Mouse (Mus musculus) cerebellum, adult 11-12 months (tissue): ENCODE data around the gene Exog.

Experiments
- DNase-seq: peaks from one replicate; pipeline ENCODE4 v3.0.0; 2022

The Exog gene

DNA sequence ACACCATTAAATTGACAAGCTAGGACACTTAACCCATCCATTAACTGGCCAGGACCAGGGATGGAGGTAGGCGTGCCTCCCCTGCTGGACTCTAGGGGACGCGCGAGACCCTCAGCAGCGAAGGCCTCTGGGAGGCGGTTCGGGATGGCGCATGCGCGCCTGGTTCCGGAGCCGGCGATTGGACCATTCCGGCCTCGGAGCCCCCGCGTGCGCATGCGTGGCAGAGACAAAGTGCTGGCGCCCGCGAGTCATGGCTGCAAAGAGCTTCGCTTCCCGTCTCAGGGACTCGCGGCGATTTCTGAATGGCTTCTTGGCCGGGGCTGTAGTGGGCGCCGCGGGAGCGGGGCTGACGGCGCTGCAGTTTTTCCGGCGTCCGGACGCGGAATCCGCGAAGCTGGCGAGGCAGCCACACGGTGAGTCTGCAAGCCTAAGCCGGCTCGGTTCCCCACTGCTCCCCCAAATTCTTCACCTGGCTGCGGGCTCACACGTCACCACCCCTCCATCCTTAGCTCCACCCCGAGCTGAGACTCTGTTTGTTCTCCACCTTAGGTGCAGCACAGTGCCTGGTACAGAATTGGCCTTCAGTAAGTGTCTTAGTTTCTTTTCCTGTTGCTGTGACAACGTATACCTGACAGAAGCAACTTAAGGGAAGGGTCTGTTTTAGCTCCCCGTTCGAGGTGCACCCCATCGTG, at the start of gene Exog:
Exog (plus strand) TSS at position 206 of the 692 bp plus-strand sequence.
- peak; percentile 98 for DNase-seq

DNA sequence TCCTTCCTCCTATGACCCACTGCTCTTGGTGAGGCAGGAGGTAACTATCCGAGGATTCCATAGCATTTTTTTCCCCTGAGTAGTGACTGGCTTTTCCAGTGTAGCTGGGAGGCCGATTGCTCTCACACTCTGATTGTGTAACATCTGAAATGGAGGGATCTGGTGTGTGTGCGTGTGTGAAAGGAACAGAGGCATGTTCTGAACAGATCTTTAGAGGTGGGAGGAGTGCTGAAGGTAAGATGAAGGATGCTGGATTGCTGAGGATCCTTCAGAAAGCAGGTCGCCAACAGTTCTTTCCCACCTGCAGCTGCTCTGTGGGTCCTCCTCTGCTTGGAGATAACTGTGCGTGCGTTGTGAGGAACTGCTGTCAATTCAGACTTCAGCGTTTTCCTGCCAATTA, 43.4 kb upstream of the Exog start:
- DNase-seq, result no peak

DNA sequence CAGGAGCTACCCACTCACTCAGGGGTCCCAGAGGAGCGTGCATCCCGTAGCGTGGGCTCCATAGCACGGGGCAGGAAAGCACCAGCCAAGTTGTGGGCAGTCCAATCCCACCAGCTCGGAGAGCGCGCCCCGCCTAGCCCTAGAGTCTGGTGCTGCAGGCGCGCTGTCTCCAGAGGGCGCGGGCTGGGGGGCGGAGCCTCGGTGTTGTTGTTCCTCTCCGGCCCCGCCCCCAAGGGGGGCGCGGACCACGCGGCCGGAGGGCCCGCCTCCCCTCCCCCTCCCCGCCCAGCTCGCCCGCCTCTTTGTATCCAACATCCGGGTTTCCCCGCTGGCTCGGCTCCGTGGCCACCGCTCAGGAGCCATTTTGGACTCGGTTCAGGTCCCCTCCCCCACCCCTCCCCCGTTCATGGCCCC, 42.9 kb upstream of the Exog start, which contains the start of gene Acvr2b:
Acvr2b (plus strand) TSS at position 318 of the 414 bp plus-strand sequence.
- DNase-seq, result peak; percentile 93

DNA sequence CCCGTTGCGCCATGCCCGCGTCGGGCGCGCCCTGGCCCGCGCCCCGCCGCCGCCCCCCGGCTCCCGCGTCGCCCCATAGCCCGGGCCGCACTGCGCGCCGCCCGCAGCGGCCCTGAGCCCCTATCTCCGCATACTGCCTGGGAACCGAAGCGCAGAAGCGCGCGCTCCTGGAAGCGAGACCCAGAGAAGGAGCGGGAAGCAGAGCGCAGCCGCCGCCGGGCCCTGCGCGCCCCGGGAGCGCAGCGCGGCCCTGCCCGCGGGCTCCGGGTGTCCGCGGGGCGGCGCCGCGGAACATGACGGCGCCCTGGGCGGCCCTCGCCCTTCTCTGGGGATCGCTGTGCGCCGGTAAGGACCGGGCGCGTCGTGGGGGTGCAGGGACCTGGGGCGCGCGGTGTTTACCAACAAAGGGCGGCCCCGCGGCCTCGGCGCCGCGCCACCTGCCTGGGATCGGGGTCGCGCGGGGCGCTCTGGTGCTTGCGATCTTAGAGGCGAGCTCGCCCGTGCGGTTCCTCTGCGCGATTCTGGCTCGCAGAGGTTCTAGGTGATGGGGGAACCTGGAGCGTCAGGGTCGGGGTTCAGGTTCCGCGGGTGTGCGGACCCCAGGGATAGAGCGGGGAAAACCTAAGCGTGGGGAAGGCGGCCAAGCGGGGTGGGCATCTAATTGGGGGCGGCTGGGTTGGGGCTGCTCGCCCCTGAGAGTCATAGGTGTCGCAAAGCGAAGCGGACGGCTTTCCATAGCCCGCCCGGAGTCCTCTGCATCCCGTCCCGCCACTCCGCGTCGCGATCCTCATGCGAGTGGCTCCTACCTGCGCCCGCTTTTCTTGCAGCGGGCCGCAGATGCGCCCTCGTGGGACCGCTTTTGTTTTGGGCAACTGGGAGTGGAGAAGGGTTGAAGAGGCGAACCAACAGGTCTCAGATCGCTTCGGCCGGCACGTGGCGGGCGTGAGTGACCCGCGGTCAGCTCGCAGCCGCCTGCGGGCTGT, 42.2 kb upstream of the Exog start:
- DNase-seq, result peak; percentile 66

DNA sequence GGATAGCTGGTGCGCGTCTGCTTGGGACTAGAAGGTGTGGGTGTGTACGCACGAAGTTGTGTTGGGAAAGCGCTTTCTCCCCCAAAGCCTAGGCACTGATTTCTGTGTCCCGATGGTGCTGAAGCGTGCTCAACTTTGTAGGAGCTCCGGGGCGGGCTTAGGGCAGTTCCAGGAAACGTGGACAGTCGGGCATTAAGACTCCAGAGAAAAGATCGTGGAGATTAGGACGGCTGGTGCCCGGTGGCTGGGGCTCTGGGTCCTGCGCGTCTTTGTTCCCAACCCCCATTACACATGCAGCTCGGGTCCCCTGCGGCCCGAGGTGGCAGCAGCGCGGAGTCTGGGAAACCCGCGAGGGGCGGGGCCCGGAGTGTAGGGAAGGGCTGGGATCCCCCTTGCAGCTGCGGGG, 41.5 kb upstream of the Exog start:
- DNase-seq, result peak; percentile 46

DNA sequence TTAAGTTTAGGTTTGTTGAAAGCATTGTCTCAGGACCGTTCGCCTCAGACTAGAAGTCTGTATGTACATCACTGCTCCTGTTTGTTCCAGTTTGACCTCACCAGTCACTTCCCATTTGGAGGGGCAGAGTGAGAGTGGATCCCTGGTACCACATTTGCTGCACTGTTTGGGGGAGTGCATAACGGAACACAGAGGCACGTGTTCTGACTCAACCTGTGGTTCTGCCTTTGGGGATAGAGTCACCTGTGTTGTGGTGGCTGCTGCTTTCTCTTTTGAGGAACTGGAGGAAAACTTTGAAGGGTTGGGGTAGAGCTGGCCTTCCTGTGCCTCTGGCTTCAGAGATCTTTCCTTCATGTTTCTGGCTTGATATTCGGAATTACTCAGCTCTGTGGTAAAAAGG, 40.7 kb upstream of the Exog start:
- DNase-seq, result no peak

DNA sequence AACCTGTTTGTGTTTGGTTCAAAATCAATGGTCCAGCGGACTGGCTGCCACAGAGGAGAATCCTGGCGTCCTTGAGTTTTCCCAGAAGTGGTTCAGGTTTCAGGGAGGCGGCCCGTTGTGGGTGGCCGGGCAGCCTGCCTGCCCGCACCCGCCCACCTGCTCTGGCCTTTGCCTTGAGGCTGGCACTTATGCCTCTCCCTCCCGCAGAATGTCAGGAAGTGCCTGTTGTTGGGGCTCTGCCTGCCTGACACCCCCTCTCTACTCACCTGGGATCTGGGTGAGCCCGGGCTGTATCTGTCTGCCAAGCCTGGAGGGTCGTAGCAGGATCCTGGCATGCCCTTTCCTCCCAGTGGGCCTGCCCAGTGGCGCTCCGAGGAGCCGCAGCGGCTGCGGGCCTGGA, 36.9 kb upstream of the Exog start:
- no peak for DNase-seq

DNA sequence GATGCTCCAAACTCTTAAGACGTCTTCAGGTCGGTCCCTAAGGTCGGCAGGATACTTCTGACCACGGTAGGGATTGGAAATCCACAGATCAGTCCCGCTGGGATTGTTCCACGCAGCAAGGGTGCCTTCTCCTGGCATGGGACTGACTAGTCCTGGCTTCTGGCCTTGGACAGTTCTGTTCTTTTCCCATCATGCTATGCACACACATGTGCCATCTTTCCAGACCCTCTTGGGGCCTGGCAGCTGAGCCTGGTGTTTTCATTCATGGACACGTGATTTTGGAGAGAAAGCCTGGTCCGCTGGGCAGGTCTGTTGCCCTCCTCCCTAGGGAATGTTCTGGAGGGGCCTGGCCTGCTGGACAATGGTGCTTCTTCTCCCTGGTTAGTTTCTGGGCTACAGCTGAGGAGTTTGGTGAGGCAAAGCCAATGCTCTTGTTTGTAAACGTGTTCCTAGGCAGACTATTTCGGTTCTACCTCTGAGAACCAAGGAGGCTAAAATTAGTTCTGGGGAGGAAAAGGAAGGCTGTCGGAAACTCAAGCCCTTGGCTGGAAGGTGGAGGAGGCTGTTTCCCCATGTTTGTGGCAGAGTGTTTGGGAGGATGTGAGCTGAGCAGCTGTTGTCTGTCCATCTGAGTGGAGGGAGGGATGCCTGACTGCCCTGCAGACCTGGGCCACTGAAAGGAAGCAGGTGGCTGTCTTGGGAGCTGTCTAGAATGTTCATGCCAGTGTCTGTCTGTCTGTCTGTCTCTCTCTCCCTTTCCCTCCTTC, 35.7 kb upstream of the Exog start:
- no peak for DNase-seq

DNA sequence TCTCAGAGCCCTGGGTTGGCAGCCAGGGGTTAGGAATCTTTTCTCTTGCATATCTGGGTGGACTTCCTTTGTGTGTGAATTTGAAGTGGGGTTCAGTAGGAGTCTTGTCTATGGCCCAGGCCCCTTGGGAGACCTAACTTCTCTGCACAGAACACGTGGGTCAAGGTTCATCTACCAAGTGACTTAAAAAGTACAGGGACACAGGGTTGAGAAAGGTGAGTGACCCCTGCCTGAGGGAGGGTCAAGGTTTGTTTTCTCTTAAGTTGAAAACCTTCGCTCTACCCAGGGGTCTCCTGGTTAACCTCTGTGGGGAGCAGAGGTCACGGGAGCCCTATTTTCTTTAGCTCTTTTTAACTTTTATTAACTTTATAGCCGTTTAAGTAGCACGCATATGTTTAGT, 34.9 kb upstream of the Exog start:
- no peak for DNase-seq

DNA sequence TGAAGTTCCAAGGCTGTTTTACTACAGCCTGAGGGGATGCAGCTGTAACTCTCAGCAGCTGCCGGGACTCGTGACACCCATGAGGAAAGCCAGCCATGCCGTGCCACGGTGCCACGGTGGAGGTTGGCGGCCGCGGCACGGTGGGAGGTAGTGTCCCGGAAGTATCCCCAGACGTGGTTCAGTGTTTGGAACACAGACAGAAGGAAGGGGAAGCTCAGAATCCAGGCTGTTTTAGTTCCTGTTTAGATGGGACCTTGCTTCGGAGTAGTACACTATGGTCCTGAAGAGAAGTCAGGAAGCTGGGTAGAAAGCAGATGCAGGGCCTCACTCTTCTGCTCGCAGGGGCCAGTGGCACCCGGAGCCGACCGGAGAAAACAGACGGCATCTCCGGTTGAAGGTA, 26.7 kb upstream of the Exog start:
- no peak for DNase-seq

DNA sequence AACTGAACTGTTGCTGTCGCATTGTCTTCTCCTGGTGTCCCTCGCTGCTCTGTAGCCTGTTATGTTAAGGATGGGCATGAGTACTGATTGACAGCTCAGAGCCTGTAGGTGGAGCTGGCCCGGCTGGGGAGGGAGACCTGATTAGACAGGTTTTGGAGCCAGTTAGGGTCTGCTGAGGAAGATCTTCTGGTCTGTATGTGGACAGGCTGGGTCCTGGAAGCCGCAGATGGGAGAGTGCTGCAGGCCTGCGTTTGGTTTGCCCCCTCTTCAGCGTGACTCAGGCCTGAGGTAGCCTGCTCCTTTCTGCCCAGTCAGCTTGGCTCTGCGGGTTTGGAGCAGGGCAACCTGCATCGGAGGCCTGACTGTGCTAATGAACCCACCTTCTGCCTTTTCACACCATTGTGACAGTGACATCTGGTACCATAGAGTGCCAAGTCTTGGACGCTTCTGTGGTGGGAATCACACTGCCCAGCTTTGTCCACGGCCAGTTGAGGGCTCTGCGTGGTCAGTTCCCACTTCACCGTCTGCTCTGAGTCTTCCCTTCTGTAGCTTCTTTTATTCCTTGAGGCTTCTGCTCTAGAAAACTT, 24.8 kb upstream of the Exog start:
- DNase-seq, result peak; percentile 74

DNA sequence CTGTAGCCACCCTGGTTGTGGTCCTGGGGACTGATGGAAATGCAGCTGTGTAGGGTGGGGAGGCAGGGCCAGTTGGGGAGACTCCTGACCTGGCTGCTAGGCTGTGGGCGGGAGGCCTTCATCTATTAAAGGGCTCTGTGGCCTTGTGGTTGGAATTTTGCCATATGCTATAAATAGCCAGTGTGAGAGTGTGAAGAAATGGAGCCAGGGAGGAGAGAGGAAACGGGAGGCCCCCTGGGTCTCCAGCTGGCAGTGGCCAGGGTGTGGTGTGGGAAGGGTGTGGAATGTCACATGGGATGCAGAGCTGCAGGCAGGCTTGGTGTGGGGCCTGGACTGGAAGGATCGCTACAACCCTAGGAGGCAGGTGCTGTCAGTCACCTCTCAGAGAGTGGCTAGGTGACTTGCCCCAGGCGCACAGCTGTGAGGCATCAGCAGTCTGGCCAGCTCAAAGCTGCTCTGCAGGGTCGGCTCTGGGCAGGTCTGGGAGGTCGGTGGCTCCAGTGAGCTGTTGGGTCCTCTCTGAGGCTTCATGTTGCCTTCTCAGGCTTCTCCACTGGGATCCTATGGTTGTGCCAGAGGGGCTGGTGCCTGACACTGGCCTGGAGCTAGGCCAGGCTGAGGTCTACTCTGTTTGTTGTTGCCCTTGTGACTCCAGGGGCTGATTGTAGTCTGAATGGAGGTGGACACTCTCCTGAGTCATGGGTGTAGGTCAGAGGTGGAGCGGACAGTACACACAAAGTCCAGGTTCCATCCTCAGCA, 19.3 kb upstream of the Exog start:
- DNase-seq, result peak; percentile 52

DNA sequence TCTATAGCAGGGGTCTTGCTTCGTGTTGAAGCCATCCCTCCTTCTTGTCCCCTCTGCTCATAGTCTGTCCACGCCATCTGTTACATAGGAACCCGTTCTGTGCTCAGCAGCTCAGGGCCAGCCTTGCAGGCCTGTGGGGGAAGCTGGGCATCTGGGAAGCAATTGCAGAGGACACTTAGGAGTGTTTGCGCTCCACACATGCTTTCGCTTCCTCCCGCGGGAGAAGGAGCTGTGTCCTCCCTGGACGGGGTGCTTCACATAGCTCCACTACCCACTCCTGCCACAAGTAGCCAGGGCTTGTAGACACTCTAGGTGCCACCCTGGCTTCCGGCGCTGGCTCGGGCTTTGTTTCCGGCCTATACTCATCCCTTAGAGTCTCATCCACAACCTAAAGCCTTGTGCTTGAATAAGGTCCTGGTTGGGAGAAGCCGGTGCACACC, 18.7 kb upstream of the Exog start:
- no peak for DNase-seq

DNA sequence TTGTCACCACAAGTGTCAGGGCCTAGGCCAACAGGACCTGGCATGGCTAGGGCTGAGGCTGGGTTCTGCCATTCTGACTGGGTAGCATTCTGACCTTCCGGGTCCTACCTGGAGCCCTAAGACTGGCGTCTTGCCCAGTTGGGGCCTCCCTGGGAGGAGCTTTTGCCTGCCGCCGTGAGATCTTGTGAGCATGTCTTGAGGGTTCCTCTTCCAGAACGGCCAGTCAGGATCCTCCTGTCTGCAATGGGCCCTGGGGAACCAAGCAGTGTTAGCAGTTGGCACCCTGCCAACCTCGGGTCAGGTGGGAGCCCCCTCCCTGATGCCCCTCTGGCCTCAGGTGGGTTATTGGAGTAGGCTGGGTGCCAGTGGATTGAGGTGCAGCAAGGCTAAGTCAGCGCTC, 18.3 kb upstream of the Exog start:
- DNase-seq, result no peak

DNA sequence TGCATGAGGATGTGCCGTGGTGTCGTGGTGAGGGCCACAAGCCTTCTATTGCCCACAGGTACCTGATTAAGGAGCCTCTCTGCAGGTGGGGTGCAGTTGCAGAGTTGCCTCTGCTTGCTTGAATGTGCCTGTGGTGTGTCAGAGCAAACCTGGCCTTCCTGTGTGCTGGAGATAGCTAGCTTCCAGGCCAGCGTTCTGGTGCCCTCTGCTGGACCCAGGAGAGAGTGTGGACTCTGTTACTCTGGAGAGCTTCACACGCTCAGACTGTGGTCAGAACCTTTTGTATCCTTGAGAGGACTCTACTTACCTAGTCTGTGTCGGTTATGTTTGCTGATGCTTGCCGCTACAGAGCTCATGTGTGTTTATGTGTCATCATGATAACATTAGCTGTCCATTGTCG, 14.4 kb upstream of the Exog start:
- DNase-seq, result peak; percentile 75

DNA sequence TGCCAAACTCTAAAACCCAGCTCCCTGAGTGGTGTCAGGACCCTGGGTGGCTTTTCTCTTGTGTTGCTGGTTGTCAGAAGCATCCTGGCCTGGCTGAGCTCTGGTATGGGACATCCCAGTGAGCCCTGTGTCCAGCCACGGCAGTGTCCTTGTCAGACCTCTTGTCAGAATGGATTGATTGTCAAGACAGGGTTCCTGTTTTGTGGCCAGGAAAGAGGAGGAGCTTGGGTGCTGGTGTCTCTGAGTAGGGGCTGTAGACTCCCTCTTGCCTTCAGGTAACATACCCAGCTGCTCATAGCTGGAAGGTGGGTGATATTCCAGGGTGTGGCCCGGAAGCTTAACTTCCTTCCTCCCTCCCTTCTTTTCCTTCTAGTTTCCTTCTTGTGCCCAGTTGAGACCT, 8.9 kb upstream of the Exog start:
- DNase-seq, result no peak

DNA sequence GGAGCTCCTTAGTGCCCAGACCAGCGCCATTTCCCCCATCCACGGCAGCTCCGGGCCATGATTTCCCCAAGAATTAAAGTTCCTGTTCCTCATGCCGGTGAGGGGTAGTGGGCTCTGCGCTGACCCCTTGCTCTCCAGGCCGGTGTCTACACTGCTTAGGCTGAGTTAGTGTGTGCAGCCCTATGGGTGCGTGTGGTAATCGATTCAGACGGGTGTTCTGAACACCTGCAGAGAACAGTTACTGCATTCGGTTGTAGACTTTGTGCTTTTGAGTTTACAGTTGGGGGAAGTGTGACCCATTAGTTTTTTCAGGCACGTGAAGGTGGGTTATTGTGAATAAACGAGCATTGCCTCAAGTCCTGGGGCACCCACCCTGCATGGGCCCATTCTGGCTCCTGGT, 6.7 kb upstream of the Exog start:
- no peak for DNase-seq

DNA sequence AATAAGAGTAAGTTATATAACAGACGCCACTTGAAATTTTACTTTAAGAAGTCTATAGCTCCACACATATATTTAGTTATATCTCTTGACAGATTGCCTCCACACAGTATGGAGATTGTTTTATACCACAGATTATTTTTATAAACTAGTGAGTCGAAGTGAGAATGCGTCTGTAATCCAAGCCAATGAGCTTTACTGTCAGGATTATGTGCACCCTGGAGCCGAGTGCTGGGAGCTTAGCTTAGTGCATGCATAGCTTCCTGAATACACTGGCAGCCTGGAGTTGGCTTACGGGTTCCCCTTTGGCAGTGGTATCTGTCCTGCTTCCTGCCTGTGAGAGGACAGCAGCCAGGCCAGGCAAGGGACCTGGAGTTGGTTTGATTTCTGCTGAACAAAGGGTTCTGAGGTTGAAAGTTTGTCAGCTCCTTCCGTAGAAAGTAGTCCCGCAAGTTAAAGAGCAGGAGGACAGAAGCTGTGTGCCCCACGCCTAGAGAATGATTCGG, 6.2 kb upstream of the Exog start:
- no peak for DNase-seq

DNA sequence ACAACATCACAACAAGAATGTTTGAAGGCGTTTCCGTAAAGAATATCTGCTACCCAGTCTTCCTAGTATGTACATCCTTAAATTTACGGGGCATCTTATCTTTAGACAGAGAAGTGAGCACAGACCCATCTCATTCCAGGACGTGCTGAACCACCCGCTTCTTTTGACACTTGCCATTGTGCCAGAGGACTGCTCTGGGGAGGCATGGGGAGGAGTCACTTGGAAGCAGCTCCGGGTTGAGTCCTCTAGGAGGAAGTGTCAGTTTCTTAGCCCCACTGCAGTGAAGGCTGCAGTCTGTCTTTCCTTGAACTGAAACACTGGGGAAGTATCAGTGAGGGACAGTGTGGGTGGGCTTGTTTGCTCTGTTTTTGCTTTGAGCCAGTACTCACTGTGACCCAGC, 994 bp downstream of the Exog start:
- DNase-seq, result no peak

DNA sequence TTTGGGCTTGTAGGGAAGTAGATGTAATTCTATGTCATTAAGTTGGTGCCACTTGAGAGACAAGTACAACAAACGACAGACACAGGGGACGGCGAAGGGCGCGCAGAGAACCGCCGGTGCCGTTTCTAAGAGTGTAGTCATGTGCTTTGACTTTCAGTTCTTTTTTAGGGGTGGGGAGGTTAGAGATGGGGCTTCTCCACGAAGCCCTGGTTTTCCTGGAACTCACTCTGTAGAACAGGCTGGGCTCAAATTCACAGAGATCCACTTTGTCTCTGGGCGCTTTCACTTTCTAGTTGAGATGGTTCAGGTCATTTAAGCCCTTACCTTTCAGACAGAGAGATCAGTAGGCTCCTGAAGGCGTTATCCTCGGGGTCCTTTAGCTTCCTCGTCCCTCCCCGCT, 11.2 kb downstream of the Exog start:
- DNase-seq, result no peak

DNA sequence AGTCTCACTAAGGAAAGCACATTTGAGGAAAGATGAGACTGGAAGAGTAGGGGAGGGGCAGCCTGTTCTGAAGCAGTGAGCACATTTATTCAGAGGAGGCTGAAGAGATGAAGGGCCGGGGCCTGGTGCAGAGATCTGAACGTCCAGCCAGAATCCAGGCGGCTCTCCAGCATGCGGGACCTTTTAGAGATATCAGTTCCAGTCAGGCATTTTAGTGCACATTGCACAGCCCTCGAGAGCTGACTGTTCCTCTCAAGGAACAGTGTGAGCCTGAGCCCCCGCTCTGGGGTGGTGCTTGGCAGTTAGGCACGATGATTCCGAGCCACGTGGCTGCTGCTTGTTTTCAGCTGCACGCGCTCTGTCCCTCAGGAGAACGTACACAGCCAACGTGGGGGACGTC, 12.4 kb downstream of the Exog start:
- DNase-seq, result no peak

DNA sequence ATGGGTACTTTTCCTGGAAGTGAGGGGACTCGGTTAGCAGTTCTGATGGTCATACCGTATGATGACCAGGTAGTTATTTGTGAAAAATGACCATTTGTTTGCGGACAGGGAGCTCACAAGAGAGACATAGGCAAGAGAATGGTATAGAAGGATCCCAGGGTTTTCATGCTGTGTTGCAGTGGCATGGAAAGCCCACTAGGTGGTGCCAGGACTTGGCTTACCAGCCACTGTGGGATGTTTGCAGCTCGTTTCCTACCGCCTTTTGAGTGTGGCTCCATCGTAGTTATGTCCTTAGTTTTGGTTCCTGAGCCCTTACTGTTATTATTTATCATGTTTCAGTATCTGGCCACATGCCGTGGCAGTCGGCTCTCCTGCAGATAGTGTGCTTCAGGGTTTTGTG, 15.7 kb downstream of the Exog start:
- DNase-seq, result no peak
